Mouse (Mus musculus) left cerebral cortex, postnatal 25 days (tissue): ENCODE measurements around the gene Hnf4a. TPM values are rescaled to one million over a fixed set of nuclear protein-coding genes. Genes with fewer than 3 reads are reported as not detected.
A peak's percentile ranks its signal among the peaks of the same experiment; 100 is the strongest.
"Not testable (repeated sequence)": the region's sequence is repeated elsewhere in the genome, so short reads cannot be mapped to it uniquely, and the experiment has no call there.

Experiments used
- DNase-seq, 2 experiments: peaks; one replicate each; pipeline ENCODE4 v3.0.0; 2022; ENCODE audit warnings: low spot score in 2 of 2, mixed read lengths in 1 of 2
- intact Hi-C: fragments of 180-260 bp; cut with DNase I; formaldehyde crosslinking; loops from one replicate; pipeline ENCODE4 v1.15.1; 2025
- total RNA-seq, 2 experiments: library from RNA; stranded (reverse); gene quantifications; 2 replicates each; pipeline ENCODE4 v1.2.3; 2021

Hnf4a gene
- not detected for total RNA-seq

- no peak for DNase-seq
- intact Hi-C loops, result no loop called here
Observed at GRCm38 (mm10) chr2:163506300-163507004, at the start of gene Hnf4a. TSS of gene Hnf4a (plus strand) at chr2:163506808.

DNA sequence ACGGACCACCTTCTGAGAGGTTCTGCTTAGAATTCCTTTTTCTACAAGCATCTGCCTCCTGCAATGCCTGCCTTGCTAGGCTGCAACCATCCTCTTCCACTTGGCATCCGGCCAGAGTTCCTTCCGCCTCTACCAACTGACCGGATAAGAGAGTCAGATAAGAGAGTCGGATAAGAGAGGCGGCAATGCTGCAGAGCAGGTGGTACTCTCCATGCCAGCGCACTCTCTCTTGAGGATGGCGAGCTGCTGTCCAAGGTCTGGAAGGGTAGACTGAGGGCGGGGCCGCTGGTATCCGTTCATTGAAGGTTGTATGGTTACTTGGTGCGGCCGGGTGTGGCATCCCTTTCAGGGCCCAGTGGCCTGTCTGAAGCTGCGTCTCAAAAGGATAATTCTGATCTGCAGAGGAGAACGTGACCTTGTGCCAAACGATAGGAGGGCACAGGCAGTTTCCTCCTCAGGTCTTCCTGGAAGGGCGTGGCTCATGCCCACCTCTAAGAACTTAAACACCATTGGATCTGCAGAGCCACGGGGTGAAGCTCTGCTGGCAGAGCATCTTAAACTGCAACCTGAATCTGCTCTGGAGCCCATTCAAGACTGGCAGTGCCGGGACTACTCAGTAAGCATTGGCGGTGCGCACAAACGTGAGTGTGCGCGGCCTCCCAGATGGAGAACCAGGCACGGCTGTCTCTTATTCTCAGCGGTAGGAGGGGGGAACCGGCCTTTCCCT lies 47.9 kb upstream of the Hnf4a start:
- intact Hi-C loops, result no loop called here
- DNase-seq, result no peak

DNA sequence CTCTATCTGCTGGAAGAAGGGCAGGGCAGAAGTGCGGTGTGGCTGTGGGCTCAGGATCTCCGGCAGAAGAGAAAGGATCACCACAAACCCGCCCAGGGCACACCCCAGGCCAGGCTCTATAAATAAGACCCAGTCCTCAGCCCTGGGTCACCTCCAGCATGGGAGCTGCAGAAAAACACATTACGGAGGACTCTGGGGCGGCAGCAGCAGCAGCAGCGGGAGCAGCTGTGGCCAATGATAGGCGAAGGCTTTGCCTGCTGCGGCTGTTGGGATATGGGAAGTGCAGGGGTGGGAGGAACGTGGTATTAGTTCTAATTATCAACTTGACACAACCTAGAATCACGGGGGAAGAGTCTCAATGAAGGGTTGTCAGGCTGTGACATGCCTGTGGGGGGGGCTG lies 47.2 kb upstream of the Hnf4a start:
- intact Hi-C loops, result no loop called here
- no peak for DNase-seq

- DNase-seq, result no peak
- intact Hi-C loops, result no loop called here
Observed at GRCm38 (mm10) chr2:163460622-163461021, 46.0 kb upstream of the Hnf4a start.

DNA sequence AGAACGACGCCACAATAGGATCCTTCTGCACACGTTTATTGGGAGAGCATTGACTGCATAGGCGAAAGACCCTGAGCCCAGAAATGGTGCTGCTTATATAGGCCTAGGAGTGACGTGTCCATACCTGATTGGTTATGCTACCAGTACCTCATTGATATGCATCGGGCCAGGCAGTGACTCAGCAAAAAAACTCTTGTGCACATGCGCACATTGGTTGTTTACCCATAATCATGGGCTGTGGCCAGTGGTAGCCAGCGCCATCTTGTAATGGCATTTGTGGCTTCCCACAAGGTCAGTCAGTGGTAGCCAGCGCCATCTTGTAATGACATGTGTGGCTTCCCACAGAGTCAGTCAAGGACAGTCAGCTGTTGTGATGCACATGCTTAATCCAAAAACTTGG lies 45.3 kb upstream of the Hnf4a start:
- DNase-seq, intact Hi-C loops: not testable (repeated sequence)

DNA sequence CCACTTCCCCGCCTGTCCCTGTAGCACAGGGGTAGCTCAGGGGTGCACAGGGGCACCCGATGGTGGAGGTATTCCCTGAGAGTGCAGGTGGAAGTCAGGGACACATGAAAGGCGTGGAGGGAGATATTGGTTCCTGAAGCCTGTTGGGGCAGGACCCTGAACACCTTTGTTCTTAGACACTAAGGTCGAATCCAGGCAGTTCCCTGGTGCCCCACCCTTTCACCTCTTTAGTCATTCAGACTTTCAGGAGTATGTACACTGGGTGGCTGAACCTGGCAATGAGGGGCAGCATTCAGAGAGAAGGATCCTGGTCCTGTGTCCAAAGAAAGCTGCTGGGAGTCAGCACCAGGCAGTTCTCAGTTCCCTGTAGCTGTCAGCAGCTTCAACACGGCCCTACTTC lies 44.2 kb upstream of the Hnf4a start:
- DNase-seq, result no peak
- intact Hi-C loops, result no loop called here

DNA sequence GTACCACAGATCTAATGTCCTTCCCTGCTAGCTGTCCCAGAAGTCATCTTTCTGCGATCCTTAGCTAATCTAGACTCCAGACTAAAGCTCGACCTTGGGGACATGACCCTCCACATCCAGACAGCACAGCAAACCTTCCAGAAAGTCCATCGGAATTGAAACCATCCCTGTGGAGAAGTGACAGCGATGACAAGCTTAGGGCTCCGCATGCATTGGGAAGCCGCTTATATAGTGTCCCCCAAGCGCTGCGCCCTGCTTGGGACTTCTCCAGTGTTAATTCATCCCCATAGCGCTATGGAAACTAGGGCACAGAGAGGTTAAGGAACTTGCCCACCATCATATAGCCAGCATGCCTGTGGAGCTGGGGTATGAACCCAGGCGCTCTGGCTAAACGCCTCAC lies 43.8 kb upstream of the Hnf4a start:
- DNase-seq, result no peak
- intact Hi-C loops, result no loop called here

DNA sequence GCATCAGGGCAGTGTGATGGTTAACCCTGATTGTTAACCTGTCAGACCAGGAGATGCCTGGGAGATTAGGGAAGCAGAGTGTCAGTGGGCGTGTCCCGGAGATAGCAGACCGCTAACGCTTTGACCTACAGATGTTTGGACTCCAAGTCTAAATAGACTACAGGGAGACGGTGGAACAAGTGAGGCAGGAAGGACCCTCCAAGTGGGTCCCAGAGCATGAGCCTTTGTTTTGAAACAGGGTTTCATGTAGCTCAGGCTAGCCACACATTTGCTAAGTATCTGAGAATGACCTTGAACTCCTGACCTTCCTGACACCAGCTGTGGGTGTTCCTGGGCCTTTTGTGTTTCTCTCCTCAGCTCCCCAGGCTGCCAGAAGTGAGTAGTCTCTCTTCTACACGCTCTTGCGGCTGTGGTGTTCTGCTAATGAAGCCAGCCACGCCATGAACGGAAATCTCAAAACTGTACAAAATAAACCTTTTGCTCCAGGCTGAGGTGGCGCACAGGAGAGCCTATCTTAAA lies 43.3 kb upstream of the Hnf4a start:
- intact Hi-C loops, result no loop called here
- no peak for DNase-seq

DNA sequence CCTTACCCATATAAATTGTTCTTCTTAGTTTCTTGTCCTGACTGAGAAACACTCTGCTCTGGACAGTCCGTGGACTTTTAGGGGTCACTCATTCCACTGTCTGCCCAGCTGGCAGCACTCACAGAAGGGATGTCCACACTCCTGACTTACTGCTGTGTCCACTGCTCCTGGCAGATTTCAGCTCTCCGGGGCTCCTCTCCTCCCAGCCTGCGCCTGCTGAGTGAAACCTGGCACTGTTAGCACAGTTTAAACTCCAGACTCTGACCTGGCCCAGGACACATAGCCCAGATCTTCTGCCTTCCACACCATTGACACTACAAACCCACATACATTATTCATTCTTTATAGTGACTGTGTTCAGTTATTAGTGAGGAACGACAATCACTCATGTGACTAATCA lies 42.6 kb upstream of the Hnf4a start:
- no peak for DNase-seq
- intact Hi-C loops, result no loop called here

- no peak for DNase-seq
Observed at GRCm38 (mm10) chr2:163464562-163464961, 42.0 kb upstream of the Hnf4a start.

GRCm38 (mm10) chr2:163466771-163467170 lies 39.8 kb upstream of the Hnf4a start:
- DNase-seq, result no peak
- intact Hi-C loops, result no loop called here

More at GRCm38 (mm10) chr2:163464562-163464961, 42.0 kb upstream of the Hnf4a start:
- intact Hi-C loops, result no loop called here

DNA sequence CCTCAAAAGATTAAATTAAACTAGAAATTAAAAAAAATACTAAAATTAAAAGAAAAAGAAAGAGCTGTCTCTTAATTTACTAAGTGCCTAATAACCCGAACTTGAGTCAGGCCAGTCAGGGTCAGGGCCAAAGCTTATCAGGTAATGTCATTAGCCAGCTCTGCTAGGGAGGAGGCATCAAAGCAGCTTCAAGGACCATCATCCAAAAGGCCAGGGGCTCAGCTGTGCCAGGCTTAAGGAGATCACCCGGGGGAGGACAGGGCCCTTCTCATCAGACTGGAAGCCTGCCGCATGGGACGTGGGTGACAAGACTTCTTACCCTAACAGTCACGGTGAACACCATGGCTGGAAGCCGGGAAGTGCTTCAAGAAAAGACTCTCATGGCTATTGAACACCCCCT lies 39.0 kb upstream of the Hnf4a start:
- no peak for DNase-seq
- intact Hi-C loops, result no loop called here

- intact Hi-C loops, result no loop called here
- DNase-seq, result no peak
Observed at GRCm38 (mm10) chr2:163468866-163469265, 37.7 kb upstream of the Hnf4a start.

DNA sequence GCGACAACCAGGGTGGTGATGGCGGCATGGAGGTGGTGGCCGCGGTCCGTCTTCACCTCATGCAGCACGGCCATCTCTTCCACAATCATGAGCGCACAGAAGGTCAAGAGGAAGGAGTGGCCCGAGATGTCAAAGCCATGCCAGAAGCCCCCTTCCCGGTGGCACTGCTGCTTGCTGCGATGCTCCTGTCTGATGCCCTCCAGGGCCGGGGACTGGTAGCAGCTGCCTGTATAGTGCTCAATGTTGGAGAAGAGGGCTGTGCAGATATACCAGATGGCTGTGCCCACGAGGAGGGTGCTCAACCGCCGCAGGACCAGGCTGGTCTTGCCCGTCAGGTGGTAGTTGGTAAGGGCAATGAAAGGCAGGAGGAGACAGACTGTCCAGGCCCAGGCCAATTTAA lies 36.9 kb upstream of the Hnf4a start:
- no peak for DNase-seq
- intact Hi-C loops, result no loop called here

DNA sequence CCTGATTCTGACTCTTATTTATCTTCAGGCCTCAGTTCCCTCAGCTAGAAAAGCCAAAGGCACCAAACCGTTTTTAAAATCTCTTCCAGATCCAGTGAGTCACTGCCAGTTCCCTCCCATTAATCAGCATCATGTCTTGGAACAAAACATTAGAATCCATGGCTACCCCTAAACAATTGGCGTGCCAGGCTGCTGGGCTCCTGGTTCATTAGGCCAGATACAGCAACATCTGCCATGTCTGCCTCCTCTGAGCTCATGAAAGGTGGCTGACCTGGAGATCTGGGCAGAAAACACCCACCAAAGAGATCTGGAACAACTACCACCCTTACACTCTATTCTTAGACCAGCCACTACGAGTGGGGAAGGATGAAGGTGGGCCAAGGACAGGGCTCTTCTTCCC lies 35.5 kb upstream of the Hnf4a start:
- intact Hi-C loops, result no loop called here
- DNase-seq, result no peak

GRCm38 (mm10) chr2:163471710-163472465 lies 34.7 kb upstream of the Hnf4a start:
- intact Hi-C loops, result loop anchor here (1.0 kb wide), 1 partner anchor 52 kb away; no protein-coding TSS in a partner anchor
- DNase-seq, result no peak

- intact Hi-C loops, result loop anchor here (1.0 kb wide), 1 partner anchor 52 kb away; no protein-coding TSS in a partner anchor
- peak; percentile 98 for DNase-seq
Observed at GRCm38 (mm10) chr2:163472466-163472851, 34.1 kb upstream of the Hnf4a start, which contains the start of gene Fitm2. TSS of gene Fitm2 (minus strand) at chr2:163472629.

DNA sequence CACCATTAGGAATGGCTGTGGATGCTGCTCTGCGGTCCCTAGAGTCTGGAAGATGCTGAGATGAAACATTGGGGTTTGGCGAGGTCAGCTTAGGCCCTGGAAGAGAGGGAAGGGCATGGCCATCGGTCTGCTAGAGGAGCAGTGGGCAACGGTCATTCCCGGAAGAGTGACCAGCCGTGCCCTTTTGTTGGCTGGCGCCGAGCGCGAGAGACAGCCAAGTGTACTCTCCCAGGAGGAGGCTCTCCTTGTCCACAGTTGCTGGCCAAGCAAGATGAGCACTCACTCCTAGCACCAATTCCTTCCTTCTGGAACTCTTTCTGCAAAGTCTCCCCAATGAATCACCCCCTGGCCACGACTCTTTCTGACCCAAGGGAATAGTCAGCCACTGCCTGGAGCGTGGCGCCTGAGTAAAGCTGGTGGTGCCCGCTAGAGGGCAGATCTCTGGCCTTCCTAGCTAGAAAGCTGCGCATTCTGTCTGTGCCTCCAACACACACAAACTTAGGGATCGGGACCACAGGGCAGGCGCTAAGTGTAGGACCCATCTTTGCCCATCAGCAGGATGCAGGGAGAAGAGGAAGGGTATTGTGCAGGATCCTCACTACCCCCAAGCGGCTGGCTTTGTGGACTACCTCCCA lies 26.3 kb upstream of the Hnf4a start:
- DNase-seq, result no peak
- intact Hi-C loops, result no loop called here

- intact Hi-C loops, result no loop called here
- DNase-seq, result no peak
Observed at GRCm38 (mm10) chr2:163481539-163482029, 25.0 kb upstream of the Hnf4a start.

GRCm38 (mm10) chr2:163487360-163487759 lies 19.2 kb upstream of the Hnf4a start:
- DNase-seq, result no peak
- intact Hi-C loops, result no loop called here
